Mouse (Mus musculus): ENCODE results near the gene Tmtc3.

- TF ChIP-seq GATA1 (IDR thresholded peaks at IDR 0.05; ENCODE audit: borderline replicate concordance, low read length): no peak
- no peak for TF ChIP-seq FLI1 (IDR thresholded peaks at IDR 0.05; ENCODE audit: low read length)
Measured at GRCm38 (mm10) chr10:100475040-100475439, 12.1 kb downstream of the Tmtc3 start.

Data from megakaryocyte, embryonic 14.5 days (primary cell).